Mouse (Mus musculus) liver, embryonic 16.5 days (tissue): ENCODE results near the gene Pacrg. TPM values are rescaled to one million over a fixed set of nuclear protein-coding genes. Genes with fewer than 3 reads are reported as not detected.

Experiments
- ATAC-seq: fragments of 200-750 bp; cut with Nextera tagmentation; 2 replicates; pipeline ENCODE4 v1.8.0; 2017; ENCODE audit warnings: low read depth, mild to moderate bottlenecking, moderate number of reproducible peaks, moderate library complexity
- H3K27ac ChIP-seq: fragments of 300-500 bp; sonication (generic); 2 replicates; pipeline ENCODE4 v1.5.1; 2014; ENCODE audit warnings: mild to moderate bottlenecking, low read length
- H3K27me3 ChIP-seq: fragments of 300-500 bp; sonication (generic); 2 replicates; pipeline ENCODE4 v1.6.1; 2014; ENCODE audit warnings: low read depth, low read length, mixed read lengths; ENCODE audit not compliant: control insufficient read depth, insufficient read depth
- H3K36me3 ChIP-seq: fragments of 300-500 bp; sonication (generic); 2 replicates; pipeline ENCODE4 v1.6.1; 2014; ENCODE audit warnings: mild to moderate bottlenecking; ENCODE audit not compliant: control insufficient read depth, insufficient read depth
- H3K4me1 ChIP-seq: fragments of 300-500 bp; sonication (generic); 2 replicates; pipeline ENCODE4 v1.6.1; 2014; ENCODE audit warnings: low read depth, low read length, mixed read lengths; ENCODE audit not compliant: control insufficient read depth
- H3K4me2 ChIP-seq: fragments of 300-500 bp; sonication (generic); 2 replicates; pipeline ENCODE4 v1.6.1; 2014; ENCODE audit warnings: low read depth, low read length, mixed read lengths
- H3K4me3 ChIP-seq: fragments of 300-500 bp; sonication (generic); 2 replicates; pipeline ENCODE4 v1.5.1; 2014; ENCODE audit warnings: low read depth, mild to moderate bottlenecking, low read length
- H3K9ac ChIP-seq: fragments of 300-500 bp; sonication (generic); 2 replicates; pipeline ENCODE4 v1.6.1; 2014; ENCODE audit warnings: low read depth, low read length
- H3K9me3 ChIP-seq: fragments of 300-500 bp; sonication (generic); replicated peaks from 2 replicates; pipeline ENCODE4 v1.6.1; 2016; ENCODE audit warnings: low read length; ENCODE audit not compliant: control insufficient read depth
- WGBS: fragments of 180-500 bp; shearing (Covaris S2); extraction: QIAGEN DNeasy Blood & Tissue Kit; methylation state at CpG from one replicate; pipeline ENCODE4 v1.1.7; 2014; ENCODE audit not compliant: insufficient replicate concordance; 5-methylcytosine and 5-hydroxymethylcytosine counted together
- polyA plus RNA-seq: library from polyadenylated mRNA; unstranded; fragments of >200 nt; fragmentation: Nextera tagmentation; extraction: Ambion mirVana; gene quantifications from 2 replicates; pipeline ENCODE4 v1.2.1, GENCODE M21; 2015

Gene Pacrg
- polyA plus RNA-seq, 1 experiment from 2014 or later, result not detected

- H3K4me1 ChIP-seq, result no peaks in the 10 kb centered on the region
- WGBS, result 62% methylated on average over 7 of the region's 7 CpGs
- no peaks in the 10 kb centered on the region for H3K9me3 ChIP-seq
- no peak overlapping the region for H3K27ac ChIP-seq
- no peak overlapping the region for H3K4me2 ChIP-seq
- H3K9ac ChIP-seq, result no peak overlapping the region
- no peak overlapping the region for H3K4me3 ChIP-seq
- ATAC-seq, result no peak
- no peaks in the 10 kb centered on the region for H3K27me3 ChIP-seq
- H3K36me3 ChIP-seq, result no peaks in the 10 kb centered on the region
Observed at GRCm38 (mm10) chr17:10588922-10589400, 251.2 kb downstream of the Pacrg start.

- Histone ChIP-seq H3K36me3 (no peaks in the 10 kb centered on the region), H3K27ac (no peak overlapping the region), H3K4me1 (no peaks in the 10 kb centered on the region), H3K4me3 (no peak overlapping the region), H3K9me3 (no peaks in the 10 kb centered on the region), H3K27me3 (no peaks in the 10 kb centered on the region), H3K9ac (no peak overlapping the region), H3K4me2 (no peak overlapping the region)
- no peak for ATAC-seq
- WGBS, result 61% methylated on average over 3 of the region's 3 CpGs
Observed at GRCm38 (mm10) chr17:10583301-10583700, 256.8 kb downstream of the Pacrg start.

GRCm38 (mm10) chr17:10575306-10575705, 264.8 kb downstream of the Pacrg start:
- Histone ChIP-seq H3K4me1 (no peaks in the 10 kb centered on the region), H3K36me3 (no peaks in the 10 kb centered on the region), H3K27ac (no peak overlapping the region), H3K4me3 (no peak overlapping the region), H3K4me2 (no peak overlapping the region), H3K9ac (no peak overlapping the region), H3K27me3 (no peaks in the 10 kb centered on the region), H3K9me3 (no peaks in the 10 kb centered on the region)
- no peak for ATAC-seq
- WGBS, result 70% methylated on average over 7 of the region's 7 CpGs

GRCm38 (mm10) chr17:10572436-10572835, 267.7 kb downstream of the Pacrg start:
- H3K9ac ChIP-seq, result no peak overlapping the region
- H3K27ac ChIP-seq, result no peak overlapping the region
- no peaks in the 10 kb centered on the region for H3K36me3 ChIP-seq
- H3K4me2 ChIP-seq, result no peak overlapping the region
- 55% methylated on average over 4 of the region's 4 CpGs for WGBS
- H3K4me1 ChIP-seq, result no peaks in the 10 kb centered on the region
- no peaks in the 10 kb centered on the region for H3K27me3 ChIP-seq
- no peak for ATAC-seq
- H3K9me3 ChIP-seq, result no peaks in the 10 kb centered on the region
- H3K4me3 ChIP-seq, result no peak overlapping the region

GRCm38 (mm10) chr17:10569270-10569669, 270.8 kb downstream of the Pacrg start:
- Histone ChIP-seq H3K9me3 (no peaks in the 10 kb centered on the region), H3K4me2 (no peak overlapping the region), H3K9ac (no peak overlapping the region), H3K36me3 (no peaks in the 10 kb centered on the region), H3K27ac (no peak overlapping the region), H3K27me3 (no peaks in the 10 kb centered on the region), H3K4me1 (no peaks in the 10 kb centered on the region), H3K4me3 (no peak overlapping the region)
- 64% methylated on average over 10 of the region's 10 CpGs for WGBS
- ATAC-seq, result no peak

- H3K4me1 ChIP-seq, result no peaks in the 10 kb centered on the region
- ATAC-seq, result no peak
- 77% methylated on average over 3 of the region's 3 CpGs for WGBS
Observed at GRCm38 (mm10) chr17:10567411-10567810, 272.7 kb downstream of the Pacrg start.

GRCm38 (mm10) chr17:10564191-10564590, 275.9 kb downstream of the Pacrg start:
- Histone ChIP-seq H3K9me3 (no peaks in the 10 kb centered on the region), H3K27ac (no peak overlapping the region), H3K4me1 (no peaks in the 10 kb centered on the region), H3K27me3 (no peaks in the 10 kb centered on the region), H3K4me2 (no peak overlapping the region), H3K36me3 (no peaks in the 10 kb centered on the region), H3K9ac (no peak overlapping the region), H3K4me3 (no peak overlapping the region)
- WGBS, result 73% methylated on average over 5 of the region's 5 CpGs
- ATAC-seq, result no peak

More at GRCm38 (mm10) chr17:10567411-10567810, 272.7 kb downstream of the Pacrg start:
- Histone ChIP-seq H3K9ac (no peak overlapping the region), H3K4me3 (no peak overlapping the region), H3K27ac (no peak overlapping the region), H3K36me3 (no peaks in the 10 kb centered on the region), H3K4me2 (no peak overlapping the region), H3K27me3 (no peaks in the 10 kb centered on the region), H3K9me3 (no peaks in the 10 kb centered on the region)

- Histone ChIP-seq H3K27me3 (no peaks in the 10 kb centered on the region), H3K4me3 (no peak overlapping the region), H3K4me1 (no peaks in the 10 kb centered on the region), H3K9ac (no peak overlapping the region), H3K36me3 (no peaks in the 10 kb centered on the region), H3K9me3 (no peaks in the 10 kb centered on the region), H3K27ac (no peak overlapping the region), H3K4me2 (no peak overlapping the region)
- WGBS, result 67% methylated on average over 7 of the region's 7 CpGs
- ATAC-seq, result no peak
Observed at GRCm38 (mm10) chr17:10562871-10563270, 277.2 kb downstream of the Pacrg start.

- H3K9ac ChIP-seq, result no peak overlapping the region
- H3K36me3 ChIP-seq, result no peaks in the 10 kb centered on the region
- 67% methylated on average over 3 of the region's 3 CpGs for WGBS
- H3K9me3 ChIP-seq, result no peaks in the 10 kb centered on the region
- H3K4me1 ChIP-seq, result no peaks in the 10 kb centered on the region
- no peak overlapping the region for H3K4me2 ChIP-seq
- no peak overlapping the region for H3K27ac ChIP-seq
- no peaks in the 10 kb centered on the region for H3K27me3 ChIP-seq
- no peak overlapping the region for H3K4me3 ChIP-seq
- no peak for ATAC-seq
Observed at GRCm38 (mm10) chr17:10560053-10560452, 280.1 kb downstream of the Pacrg start.
